Mouse (Mus musculus): Measurements from ENCODE around the gene Ppp2r1a.

The Ppp2r1a gene

DNA sequence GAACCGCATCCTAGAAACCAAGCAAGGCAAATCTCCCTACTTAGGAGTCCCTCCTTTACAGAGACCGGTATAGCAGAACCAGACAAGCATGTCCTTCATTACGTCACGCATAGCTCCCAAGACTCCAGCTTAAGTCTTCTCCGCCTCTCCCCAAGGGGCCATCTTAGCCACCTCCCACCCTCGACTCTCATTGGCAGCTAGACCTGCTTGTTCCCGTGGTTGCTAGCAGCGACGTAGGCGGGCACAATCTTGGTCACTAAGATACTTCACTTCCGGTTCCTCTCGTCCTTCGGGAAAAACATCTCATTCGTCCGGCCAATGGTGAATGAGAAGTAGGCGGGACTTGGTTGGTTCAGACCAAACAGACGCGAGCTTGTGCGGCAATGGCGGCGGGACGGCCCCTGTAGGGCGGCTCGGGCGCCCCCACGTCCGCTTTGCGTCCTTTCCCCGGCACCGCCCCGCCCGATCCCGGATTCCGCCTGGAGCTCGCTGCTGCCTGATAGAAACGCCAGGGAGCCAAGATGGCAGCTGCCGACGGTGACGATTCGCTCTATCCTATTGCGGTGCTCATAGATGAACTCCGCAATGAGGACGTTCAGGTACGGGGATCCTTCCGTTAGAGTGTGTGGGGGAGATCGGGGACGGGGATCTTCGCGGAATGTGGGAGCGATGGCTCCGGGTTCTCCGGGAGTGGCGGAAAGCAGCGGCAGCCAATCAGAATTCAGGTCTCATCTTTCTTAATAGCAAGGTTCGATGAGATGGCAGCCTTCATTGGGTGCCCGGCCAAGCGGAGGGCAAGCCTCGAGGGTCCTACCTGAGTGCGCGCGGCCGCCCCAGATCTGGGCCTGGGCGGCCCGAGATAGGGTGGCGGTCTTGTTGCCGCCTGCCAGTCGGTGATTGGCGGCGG is at the start of gene Ppp2r1a:
TSS of gene Ppp2r1a (plus strand) at position 327 of the 907 bp plus-strand sequence.
- peak; percentile 99 for DNase-seq (ENCODE audit: low spot score)

DNA sequence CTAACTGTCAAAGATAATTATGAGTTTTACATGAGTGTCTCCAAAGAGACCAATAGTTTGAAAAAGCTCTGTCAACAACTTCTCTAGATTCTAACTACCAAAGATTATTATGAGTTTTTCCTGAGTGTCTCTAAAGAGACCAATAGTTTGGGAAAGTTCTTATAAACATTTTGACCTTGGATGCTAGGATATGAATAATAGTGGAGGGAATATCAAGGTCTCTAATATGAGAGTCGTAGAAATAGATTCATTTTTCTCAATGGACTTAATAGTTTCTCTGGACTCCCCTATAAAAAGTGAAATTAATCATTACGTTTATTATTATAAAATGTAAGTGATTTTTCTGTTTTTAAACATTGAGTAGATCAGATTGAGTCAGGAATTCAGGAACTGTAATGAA is 40.1 kb upstream of the Ppp2r1a start, which contains the start of gene Vmn1r231:
TSS of gene Vmn1r231 (minus strand) at position 101 of the 400 bp plus-strand sequence.
- DNase-seq (ENCODE audit: low spot score) = no peak

DNA sequence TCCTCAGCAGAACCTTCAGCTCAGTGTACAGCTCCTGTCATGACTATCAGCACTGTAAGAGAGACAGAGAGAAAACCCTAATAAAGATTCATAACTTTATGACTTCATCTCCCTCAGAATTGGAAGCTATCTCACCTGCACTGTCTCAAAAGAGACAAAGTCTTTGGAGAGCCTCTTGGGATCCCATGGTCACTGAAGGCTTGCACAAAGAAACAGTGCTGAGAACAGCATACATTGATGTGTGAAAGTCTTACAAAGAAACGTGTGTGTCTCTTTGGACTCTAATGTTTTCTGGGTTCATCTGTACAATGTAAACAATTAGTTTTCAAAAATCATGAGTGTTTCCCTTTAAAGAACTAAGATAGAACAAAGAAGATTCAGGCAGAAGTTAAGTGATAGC is 25.5 kb upstream of the Ppp2r1a start, which contains the start of gene Vmn1r232:
TSS of gene Vmn1r232 (minus strand) at position 101 of the 400 bp plus-strand sequence.
- DNase-seq (ENCODE audit: low spot score) = no peak

DNA sequence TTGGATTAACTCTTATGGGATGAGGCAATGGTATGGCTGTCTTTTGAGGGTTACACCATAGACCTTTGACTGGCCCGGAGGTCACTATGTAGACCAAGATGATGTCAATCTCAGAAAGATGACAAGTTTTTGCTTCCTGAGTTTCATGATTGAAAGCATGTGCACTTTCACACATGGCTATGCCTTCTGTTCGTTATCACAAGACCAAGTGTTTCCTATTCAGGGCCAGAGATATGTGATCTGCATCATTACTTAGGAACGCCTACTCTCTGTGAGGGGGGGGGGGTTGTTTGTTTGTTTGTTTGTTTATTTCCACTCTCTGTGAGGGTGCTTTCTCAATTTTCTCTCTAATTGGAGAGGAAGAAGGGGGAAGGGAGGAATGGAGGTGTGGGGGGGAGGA is 885 bp upstream of the Ppp2r1a start:
- DNase-seq (ENCODE audit: low spot score) = no peak

DNA sequence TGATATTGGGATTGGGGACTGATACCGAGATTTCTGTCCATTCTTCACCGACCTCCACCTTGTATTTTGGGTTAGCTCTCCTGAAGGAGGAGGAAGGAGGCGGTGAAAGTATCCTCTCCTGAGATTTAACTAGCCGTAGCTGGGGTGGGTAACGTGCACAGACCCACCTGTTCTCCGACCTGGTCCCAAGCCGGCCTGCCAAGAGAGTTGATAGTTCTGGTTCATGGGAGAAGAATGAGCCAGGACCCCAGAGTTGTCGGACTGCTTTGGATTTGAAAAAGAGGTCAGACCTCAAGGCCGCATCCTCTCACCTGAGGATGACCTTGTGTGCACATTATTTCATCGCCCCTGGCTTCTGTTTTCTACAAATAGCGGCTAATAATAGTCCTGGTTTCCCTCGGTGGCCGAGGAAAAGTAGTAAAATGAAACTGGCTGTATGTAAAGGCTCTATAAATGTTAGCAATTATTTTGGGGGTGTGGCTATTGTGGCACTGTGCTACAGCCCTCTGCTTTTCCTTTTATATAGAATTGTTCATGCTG is 985 bp downstream of the Ppp2r1a start:
- peak; percentile 3 for DNase-seq (ENCODE audit: low spot score)

DNA sequence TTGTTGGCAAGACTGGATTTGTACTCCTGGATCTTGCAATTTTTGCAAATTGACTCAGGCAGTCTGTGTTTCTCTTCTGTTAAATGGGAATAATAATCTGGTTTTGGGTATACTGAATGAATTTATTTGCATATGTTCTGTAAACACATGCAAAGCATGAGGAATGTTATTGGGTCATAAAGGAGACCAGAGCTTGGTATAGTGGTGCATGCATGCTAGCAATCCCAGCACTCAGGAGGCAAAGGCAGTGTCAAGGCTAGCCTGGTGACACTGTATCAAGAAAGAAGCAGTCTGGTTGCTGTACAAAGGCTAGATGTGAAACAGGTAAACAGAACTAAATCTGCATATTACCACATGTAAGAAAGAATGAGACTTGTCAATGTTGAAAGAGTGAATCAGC is 1.5 kb downstream of the Ppp2r1a start:
- no peak for DNase-seq (ENCODE audit: low spot score)

DNA sequence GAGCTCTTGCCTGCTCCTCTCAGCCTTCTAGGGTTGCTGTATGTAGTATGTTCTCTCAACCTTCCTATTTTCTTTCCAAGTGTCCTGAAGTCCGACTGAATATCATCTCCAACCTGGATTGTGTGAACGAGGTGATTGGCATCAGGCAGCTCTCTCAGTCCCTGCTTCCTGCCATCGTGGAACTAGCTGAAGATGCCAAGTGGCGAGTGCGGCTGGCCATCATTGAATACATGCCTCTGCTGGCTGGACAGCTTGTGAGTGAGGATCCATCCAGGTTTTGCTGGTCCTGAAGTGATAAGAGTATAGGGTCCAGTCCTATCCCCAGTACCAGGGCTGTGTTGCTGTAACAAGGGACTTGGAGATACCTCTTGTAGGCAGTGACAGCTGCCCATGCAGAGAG is 15.3 kb downstream of the Ppp2r1a start:
- no peak for DNase-seq (ENCODE audit: low spot score)

DNA sequence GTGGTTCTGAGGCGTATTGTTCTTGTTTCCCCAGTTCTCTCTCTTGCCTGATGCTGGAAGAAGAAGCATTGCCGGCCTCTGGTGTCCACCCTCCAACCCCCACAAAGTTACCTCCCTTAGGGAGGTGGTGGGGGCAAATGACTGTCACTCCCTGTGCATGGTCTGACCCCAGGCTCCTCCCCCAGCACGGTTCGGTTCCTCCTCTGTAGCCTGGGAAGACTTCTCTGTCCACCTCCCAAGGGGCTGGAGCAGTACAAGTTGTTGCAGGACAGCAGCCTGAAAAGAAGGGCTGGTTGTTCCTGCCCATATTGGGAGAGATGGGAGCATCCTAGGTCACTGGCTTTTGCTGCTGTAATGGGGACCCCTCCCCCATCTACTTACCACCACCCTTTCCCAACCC is 20.3 kb downstream of the Ppp2r1a start:
- no peak for DNase-seq (ENCODE audit: low spot score)

DNA sequence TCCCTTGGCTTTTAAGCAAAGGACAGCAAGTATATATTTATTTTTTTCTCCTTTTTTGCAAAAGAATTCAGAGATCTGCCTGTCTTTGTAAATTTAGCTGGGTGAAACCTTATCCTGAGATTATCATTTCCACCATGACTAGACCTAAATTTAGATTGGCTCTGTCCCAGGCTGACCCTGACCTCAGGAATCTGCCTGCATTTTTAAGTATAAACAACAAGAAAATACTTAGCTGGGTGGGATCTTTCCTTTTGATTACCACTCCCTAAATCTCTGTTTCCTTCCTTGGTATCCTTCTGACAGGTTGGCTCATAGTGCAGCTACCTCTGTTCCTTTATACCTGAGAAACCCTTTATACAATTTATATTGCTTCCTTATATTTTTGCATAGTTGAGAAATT is 21.6 kb downstream of the Ppp2r1a start:
- no peak for DNase-seq (ENCODE audit: low spot score)

DNA sequence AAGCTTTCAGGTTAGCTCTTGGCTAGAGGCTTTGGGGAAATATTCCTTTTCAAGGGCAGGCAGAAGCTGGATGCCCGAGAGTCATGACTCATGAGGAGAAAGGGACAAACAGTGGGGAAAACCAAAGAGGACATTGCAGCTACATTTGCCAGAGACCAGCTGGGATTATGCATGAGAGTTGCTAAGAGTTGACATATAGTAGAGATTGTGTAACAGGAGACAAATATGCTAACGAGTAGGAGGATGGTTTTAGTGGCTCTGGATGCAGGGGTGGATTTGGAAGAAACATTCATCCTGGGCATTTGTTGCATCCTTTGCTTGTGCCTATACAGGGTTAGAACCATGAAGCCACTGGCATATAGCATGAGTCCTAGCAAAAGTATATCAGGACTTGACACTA is 48.6 kb downstream of the Ppp2r1a start:
- no peak for DNase-seq (ENCODE audit: low spot score)

DNA sequence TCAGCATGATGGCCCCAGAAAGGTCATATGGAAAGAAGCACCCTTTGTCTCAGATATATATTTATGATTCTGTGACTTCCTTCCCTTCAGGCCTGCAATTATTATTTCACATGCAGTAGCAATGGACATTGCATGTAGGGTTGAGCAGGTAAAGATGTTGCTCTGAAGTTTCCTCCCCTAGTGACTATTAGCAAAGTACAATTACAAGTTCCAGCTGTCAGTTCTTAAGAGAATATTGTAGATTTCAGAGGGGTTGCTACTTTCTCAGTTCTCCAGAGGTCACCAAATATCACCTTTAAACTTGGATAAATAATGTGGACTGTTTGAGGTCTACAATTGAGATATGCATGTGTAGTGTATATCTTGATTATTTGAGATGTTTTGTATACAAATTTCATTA is 51.3 kb downstream of the Ppp2r1a start, which contains the start of gene Vmn1r233:
TSS of gene Vmn1r233 (minus strand) at position 101 of the 400 bp plus-strand sequence.
- no peak for DNase-seq (ENCODE audit: low spot score)

DNA sequence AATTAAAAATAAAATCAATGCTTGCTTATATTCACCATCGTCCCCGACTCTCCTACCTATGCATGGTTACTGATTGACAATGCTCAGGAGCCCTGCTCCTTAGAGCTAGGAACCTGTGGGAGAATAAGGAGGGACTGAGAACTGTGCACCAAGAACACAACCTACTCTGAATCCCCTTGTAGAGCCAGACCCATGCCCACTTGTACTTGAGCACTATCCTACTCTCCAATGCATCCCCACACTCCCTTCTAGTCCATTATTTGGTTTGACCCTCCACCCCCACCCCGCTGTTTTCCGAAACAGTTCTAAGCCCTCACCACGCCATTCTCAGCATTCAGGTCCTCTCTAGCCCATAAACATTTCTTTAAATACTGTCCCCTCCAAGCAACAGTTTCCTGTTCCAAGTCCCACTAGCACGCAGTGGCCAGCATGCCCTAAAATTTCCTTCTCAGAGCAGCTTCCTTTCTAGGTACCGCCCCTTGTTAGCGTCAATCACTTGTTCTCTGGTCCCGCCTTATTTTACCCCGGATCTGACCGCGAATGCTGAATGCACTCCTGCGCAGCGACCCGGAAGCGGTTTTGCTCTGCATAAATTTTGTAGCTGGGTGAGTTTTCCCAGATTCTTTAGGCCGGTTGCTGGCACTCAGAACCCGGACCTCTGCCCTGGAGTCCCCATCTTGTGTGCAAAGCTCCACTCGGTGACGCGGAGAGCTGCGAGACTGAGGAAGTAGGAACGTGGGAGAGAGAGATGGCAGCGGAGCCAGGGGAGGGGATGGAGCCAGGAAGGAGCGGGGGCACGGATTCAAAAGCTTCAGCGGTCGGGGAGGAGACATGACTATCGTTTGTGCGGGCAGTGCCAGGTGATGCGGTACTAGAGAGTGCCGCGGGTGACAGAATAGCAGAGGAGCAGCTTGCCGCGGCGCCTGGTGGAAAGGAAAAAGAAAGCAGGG is 63.5 kb downstream of the Ppp2r1a start, which contains the start of gene Zfp160:
TSS of gene Zfp160 (plus strand) at position 522 of the 950 bp plus-strand sequence.
- DNase-seq (ENCODE audit: low spot score) = peak; percentile 85

DNA sequence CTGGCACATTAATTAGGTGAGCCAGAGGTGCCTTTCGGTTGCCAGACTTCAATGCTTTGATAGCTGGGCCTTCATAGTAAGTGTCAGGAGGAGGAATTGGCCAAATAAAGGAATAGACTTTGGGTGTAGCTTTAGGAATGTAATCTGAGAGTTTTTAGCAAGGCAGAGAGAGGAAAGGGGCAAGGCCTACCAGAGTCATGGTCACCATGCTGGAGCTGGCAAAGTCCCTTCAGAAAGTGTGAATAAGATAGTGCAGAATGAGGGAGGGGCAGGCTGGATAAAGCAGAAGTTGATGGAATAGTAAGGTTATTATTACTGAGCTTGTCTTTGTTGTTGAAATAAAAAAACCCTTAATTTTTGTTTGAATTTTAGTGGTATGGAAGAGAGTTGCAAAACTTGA is 64.6 kb downstream of the Ppp2r1a start:
- DNase-seq (ENCODE audit: low spot score) = no peak
